Mouse (Mus musculus): ENCODE data around the gene Wnt5a. TPM values are rescaled to one million over a fixed set of nuclear protein-coding genes. Genes with fewer than 3 reads are reported as not detected.

Wnt5a gene
- polyA plus RNA-seq, 1 experiment from 2014 or later, result 14.8 TPM

DNA sequence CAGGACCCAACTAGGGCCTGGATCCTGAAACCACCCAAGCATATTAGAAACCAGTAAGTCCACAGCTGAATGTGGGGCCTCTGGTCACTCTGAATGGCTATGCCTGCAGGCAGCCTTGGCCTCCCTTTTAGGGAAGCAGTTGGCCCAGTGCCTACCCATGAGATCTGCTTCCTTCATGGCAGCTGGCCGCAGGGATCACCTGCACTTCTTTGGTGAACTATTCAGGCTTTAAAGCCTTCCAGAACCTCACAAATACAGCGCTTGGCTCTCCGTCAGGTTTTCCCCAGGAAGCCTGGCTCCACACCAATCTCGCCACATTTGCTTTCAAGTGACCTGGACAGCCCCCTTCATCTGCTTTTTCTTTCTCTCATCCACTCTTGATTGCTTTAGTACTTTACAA, 31.3 kb downstream of the Wnt5a start:
- H3K4me2 ChIP-seq (replicated peaks), result no peak overlapping the region
- no peaks in the 10 kb centered on the region for H3K9me3 ChIP-seq
- no peaks in the 10 kb centered on the region for H3K27me3 ChIP-seq (replicated peaks)
- H3K27ac ChIP-seq, result no peak overlapping the region
- H3K4me1 ChIP-seq, result no peaks in the 10 kb centered on the region
- H3K4me3 ChIP-seq, result no peak overlapping the region
- no peaks in the 10 kb centered on the region for H3K36me3 ChIP-seq
- WGBS, result 61% methylated on average over 4 of the region's 4 CpGs
- H3K9ac ChIP-seq, result no peak overlapping the region
- no peak for ATAC-seq (ENCODE audit: low FRiP score, low read depth)

DNA sequence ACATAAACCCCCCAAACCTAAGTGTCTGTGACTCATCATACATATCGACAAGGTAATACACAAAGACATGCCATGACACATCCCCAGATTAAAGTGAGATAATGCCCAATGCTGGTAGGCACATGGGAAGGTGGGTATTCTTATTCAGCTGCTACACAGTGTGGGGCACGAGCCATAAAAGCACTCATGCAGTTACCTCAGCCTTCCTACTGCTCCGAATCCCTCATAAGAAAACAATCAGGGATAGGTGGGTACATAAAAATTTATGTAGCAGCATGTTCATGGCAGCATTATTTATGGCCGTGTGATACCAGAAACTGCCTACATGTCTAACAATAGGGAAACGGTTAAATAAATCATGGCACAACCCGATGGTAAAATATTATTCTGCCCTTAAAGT, 35.0 kb downstream of the Wnt5a start:
- H3K27ac ChIP-seq, result no peak overlapping the region
- no peak for ATAC-seq (ENCODE audit: low FRiP score, low read depth)

DNA sequence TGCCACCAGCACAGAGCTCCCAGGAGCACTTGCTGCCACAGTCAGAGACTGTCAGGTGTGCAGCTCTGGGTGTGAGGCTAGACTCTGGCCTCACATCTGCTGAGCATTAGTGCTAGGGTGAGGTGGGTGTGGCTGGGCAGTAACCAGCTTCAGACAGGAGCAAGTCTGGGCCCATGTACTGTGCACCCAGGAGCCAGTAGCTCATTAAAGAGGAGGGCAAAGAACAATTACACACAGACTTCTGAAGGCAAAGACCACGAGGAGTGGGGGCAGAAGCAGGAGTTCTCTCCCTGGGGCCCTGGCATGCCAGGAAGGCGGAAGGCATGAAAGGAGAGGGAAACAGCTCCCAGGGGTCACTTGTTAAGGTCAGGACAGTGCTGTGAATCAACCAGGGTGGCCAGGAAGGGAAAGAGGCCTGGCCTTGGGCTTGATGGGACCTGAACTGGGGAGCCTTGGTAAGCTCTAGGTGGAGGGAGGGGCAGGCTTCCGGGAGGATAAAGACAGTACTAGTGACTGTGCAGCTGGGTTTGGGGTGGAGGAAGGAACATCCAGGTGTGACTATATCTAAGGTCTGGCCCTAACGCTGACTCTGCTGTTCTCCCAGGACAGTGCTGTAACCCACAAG, 37.7 kb downstream of the Wnt5a start:
- ATAC-seq (ENCODE audit: low FRiP score, low read depth), result no peak
- Histone ChIP-seq H3K9ac (no peak overlapping the region), H3K27me3 (replicated peaks) (no peaks in the 10 kb centered on the region), H3K27ac (no peak overlapping the region), H3K4me1 (no peaks in the 10 kb centered on the region), H3K36me3 (no peaks in the 10 kb centered on the region), H3K4me3 (no peak overlapping the region), H3K4me2 (replicated peaks) (no peak overlapping the region), H3K9me3 (no peaks in the 10 kb centered on the region)
- WGBS, result 36% methylated on average over 4 of the region's 4 CpGs

More for the DNA sequence above, 35.0 kb downstream of the Wnt5a start:
- Histone ChIP-seq H3K9ac (no peak overlapping the region), H3K27me3 (replicated peaks) (no peaks in the 10 kb centered on the region), H3K9me3 (no peaks in the 10 kb centered on the region), H3K4me1 (no peaks in the 10 kb centered on the region), H3K4me2 (replicated peaks) (no peak overlapping the region), H3K36me3 (no peaks in the 10 kb centered on the region), H3K4me3 (no peak overlapping the region)
- whole genome bisulfite sequencing, result 67% methylated on average over 6 of the region's 6 CpGs

DNA sequence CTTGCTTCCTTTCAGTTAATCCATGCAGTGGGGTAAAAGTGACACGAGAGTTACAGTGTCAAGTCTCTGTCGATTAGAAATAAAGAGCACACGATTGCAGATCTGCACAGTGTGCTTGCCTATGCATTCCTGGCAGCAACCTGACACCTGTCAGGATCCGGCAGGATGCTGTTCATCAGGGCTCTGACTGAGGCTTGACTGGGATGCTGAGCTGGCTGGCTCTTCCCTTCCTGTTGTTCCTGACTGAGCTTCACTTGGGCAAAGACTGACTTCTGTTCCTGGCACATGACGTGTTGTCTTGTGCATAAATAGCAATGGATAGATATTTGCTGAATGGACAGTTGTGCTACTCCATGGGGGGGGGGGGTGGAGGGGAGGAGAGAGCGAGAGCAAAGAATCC, 57.3 kb downstream of the Wnt5a start:
- H3K4me1 ChIP-seq, result no peaks in the 10 kb centered on the region
- H3K4me3 ChIP-seq, result no peak overlapping the region
- no peak overlapping the region for H3K27ac ChIP-seq
- H3K36me3 ChIP-seq, result no peaks in the 10 kb centered on the region
- H3K9me3 ChIP-seq, result no peaks in the 10 kb centered on the region
- WGBS, result 78% methylated on average over 6 of the region's 6 CpGs
- no peak overlapping the region for H3K4me2 ChIP-seq (replicated peaks)
- H3K9ac ChIP-seq, result no peak overlapping the region
- no peaks in the 10 kb centered on the region for H3K27me3 ChIP-seq (replicated peaks)
- no peak for ATAC-seq (ENCODE audit: low FRiP score, low read depth)

All from neural tube, embryonic 12.5 days (tissue).